Comparison of ENCODE assay signal across 16 mouse cellular contexts in the genomic region with DNA sequence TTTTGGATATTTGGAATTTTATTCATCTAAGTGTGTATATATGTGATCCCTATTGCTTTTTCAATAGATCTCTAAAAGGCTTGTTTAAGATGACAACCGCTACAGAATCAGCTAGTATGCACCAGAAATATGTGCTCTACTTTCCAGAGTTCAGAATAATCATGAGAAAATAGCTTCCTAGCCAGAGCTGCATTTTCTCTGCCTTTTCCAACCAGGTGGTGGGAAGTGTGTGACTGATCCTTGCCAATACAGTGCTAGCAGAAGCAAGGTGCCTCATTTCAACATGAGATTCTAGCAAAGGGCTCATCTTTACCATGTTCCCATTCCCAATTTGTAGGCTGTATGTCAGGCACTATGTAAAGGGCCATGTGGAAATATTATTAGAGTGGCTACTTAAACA.
"Had no signal": no experiment of that assay in that cellular context is flagged by ENCODE, and none has a peak within 500 bp of the region (broad histone marks: within the 10 kb centered on the region; RNA-seq: fewer than 3 reads in every experiment).

No protein-coding gene starts in this region.

- H3K27ac ChIP-seq: midbrain, embryonic 10.5 days; midbrain, embryonic 12.5 days; neural tube, embryonic 13.5 days; neural tube, embryonic 15.5 days had no signal

- H3K4me1 ChIP-seq: midbrain, embryonic 10.5 days; midbrain, embryonic 12.5 days; neural tube, embryonic 13.5 days; neural tube, embryonic 15.5 days had no signal

- ATAC-seq: midbrain, embryonic 16.5 days had no signal

- H3K36me3 ChIP-seq: midbrain, embryonic 10.5 days; midbrain, embryonic 12.5 days; neural tube, embryonic 13.5 days; neural tube, embryonic 15.5 days had no signal

- H3K9me3 ChIP-seq: midbrain, embryonic 10.5 days; midbrain, embryonic 12.5 days; neural tube, embryonic 13.5 days; neural tube, embryonic 15.5 days had no signal

- H3K4me2 ChIP-seq: lung, embryonic 14.5 days; midbrain, embryonic 12.5 days; neural tube, embryonic 13.5 days; neural tube, embryonic 15.5 days had no signal

- DNase-seq: lung, adult 18-20 months; lung, embryonic 14.5 days; lung, postnatal 10 days; lung, postnatal 4 days; midbrain, embryonic 14.5 days; retina, postnatal 1 day; spleen, adult 18-20 months; thymus, adult 18-20 months; thymus, postnatal 14 days; thymus, postnatal 36 days had no signal

- H3K4me3 ChIP-seq: midbrain, embryonic 10.5 days; midbrain, embryonic 12.5 days; myocyte; neural tube, embryonic 13.5 days; neural tube, embryonic 15.5 days had no signal

- H3K9ac ChIP-seq: lung, embryonic 14.5 days; midbrain, embryonic 12.5 days; neural tube, embryonic 13.5 days; neural tube, embryonic 15.5 days had no signal

- H3K27me3 ChIP-seq: midbrain, embryonic 12.5 days; neural tube, embryonic 13.5 days; neural tube, embryonic 15.5 days had no signal
